Mouse (Mus musculus) forebrain, embryonic 14.5 days (tissue): ENCODE measurements at regions not wholly inside any gene's neighbourhood (a gene's known extent, or its start where the extent isn't known, plus 50 kb on each side); places are given as distances from the start of the nearest gene placed in this dataset.

Experiments
- ATAC-seq: fragments of 200-750 bp; cut with Nextera tagmentation; 2 replicates; pipeline ENCODE4 v1.8.0; 2017; ENCODE audit warnings: mild to moderate bottlenecking, moderate library complexity
- DNase-seq: peaks from one replicate; pipeline ENCODE4 v3.0.0-alpha.2; 2015; ENCODE audit warnings: low spot score
- H3K27ac ChIP-seq: fragments of 300-500 bp; sonication (generic); 2 replicates; pipeline ENCODE4 v1.5.1; 2014; ENCODE audit warnings: low read depth, mild to moderate bottlenecking, control low read depth, low read length, moderate library complexity
- H3K27me3 ChIP-seq: fragments of 300-500 bp; sonication (generic); replicated peaks from 2 replicates; pipeline ENCODE4 v1.6.1; 2014; ENCODE audit warnings: low read length, control low read depth, mixed read lengths; ENCODE audit not compliant: control insufficient read depth, insufficient read depth
- H3K36me3 ChIP-seq: fragments of 300-500 bp; sonication (generic); 2 replicates; pipeline ENCODE4 v1.6.1; 2014; ENCODE audit warnings: low read length, control low read depth; ENCODE audit not compliant: control insufficient read depth, insufficient read depth
- H3K4me1 ChIP-seq: fragments of 300-500 bp; sonication (generic); 2 replicates; pipeline ENCODE4 v1.6.1; 2014; ENCODE audit warnings: antibody characterized with exemption, low read length, control low read depth; ENCODE audit not compliant: control insufficient read depth, insufficient read depth
- H3K4me2 ChIP-seq: fragments of 300-500 bp; sonication (generic); 2 replicates; pipeline ENCODE4 v1.6.1; 2014; ENCODE audit warnings: mild to moderate bottlenecking, control low read depth, low read length
- H3K4me3 ChIP-seq: fragments of 300-500 bp; sonication (generic); 2 replicates; pipeline ENCODE4 v1.5.1; 2014; ENCODE audit warnings: low read depth, low read length, control low read depth
- H3K9ac ChIP-seq: fragments of 300-500 bp; sonication (generic); 2 replicates; pipeline ENCODE4 v1.6.1; 2014; ENCODE audit warnings: mild to moderate bottlenecking, low read length, control low read depth, moderate library complexity
- H3K9me3 ChIP-seq: fragments of 300-500 bp; sonication (generic); replicated peaks from 2 replicates; pipeline ENCODE4 v1.6.1; 2016; ENCODE audit warnings: low read length, control low read depth, mixed read lengths; ENCODE audit not compliant: control insufficient read depth
- WGBS: fragments of 180-500 bp; shearing (Covaris S2); extraction: QIAGEN DNeasy Blood & Tissue Kit; methylation state at CpG from one replicate; pipeline ENCODE4 v1.1.7; 2014; 5-methylcytosine and 5-hydroxymethylcytosine counted together

DNA sequence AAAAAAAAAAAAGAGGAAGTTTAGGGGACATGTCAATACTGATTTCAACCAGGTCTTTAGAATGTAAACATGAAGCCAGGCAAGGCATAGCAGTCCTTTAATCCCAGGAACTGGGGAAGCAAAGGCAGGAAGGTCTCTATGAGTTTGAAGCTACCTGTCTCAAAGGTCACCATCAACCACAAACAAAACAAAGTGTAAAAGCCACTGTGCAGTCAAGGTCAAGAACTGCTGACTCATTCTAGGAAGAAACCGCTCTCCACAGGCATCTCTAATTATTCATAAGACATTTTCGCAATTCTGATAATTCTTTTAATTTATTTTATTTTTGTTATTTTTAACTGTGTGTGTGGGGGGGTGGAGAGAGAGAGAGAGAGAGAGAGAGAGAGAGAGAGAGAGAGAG lies 364.0 kb downstream of the Cntnap4 start:
- no peak overlapping the region for H3K9ac ChIP-seq
- DNase-seq: no peak
- no peak overlapping the region for H3K4me3 ChIP-seq
- ATAC-seq: no peak
- H3K9me3 ChIP-seq: no peaks in the 10 kb centered on the region
- no peaks in the 10 kb centered on the region for H3K27me3 ChIP-seq
- H3K27ac ChIP-seq: no peak overlapping the region
- no peak overlapping the region for H3K4me2 ChIP-seq
- H3K4me1 ChIP-seq: peaks cover 5% of the 10 kb centered on the region; the same call in 1 of the 2 replicates
- no peaks in the 10 kb centered on the region for H3K36me3 ChIP-seq
- 95% methylated on average over 2 of the region's 2 CpGs for WGBS

DNA sequence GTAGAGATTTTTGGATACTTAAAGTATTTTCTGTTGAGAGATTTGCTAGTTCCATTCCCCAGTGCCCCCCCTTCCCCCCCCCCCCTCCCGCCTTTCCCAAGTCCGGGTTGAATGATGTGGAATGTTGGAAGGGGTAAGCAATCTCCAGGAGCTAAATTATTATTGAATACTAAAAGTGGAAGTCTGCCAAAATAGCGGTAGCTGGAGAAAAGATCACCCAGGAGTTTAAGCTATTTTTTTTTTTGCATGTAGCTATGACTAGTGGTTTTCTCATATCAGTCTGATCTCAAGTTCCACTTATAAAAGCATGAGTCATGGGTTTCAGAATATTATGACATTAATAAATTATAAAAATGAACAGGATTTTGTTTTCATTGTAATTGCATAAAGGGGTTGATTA lies 365.6 kb downstream of the Cntnap4 start:
- Histone ChIP-seq H3K27me3 (no peaks in the 10 kb centered on the region), H3K4me2 (no peak overlapping the region), H3K9ac (no peak overlapping the region), H3K27ac (no peak overlapping the region), H3K9me3 (no peaks in the 10 kb centered on the region), H3K4me1 (peaks cover 5% of the 10 kb centered on the region; the same call in 1 of the 2 replicates), H3K4me3 (no peak overlapping the region), H3K36me3 (no peaks in the 10 kb centered on the region)
- peak; percentile 41 for DNase-seq
- no peak for ATAC-seq
- WGBS: 43% methylated on average over 3 of the region's 3 CpGs

DNA sequence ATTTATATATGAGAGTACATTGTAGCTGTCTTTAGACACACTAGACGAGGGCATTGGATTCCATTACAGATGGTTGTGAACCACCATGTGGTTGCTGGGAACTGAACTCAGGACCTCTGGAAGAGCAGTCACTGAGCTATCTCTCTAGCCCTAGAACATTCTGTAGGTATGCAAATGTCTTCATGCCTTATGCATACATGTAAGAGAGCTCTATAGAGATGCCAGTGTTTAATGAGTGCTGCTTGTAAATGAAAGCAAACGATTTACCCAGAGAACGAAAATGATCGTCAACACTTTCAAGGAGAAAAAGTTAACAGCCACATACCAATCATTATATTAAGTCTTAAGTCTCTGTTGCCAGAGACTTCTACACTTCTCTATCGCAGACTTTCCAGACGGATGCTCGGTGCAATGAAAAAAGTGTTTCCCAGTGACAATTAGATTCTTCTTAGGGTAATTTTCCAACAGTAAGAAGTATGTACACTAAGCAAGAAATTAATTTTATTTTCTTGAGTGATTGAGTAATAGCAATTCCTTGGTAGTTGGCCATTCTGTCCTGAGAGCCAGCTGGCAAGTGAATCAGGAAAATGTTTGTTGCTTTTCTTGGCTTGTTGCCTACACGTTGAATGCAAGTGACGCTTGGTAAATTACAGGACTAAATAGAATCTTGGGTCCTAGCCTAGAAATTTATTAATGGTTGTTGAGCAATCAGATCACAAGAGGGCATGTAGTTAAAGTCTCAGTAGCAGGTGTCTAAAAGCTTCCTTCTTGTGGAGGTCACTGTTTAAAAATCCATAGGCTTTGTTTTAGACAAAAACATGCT lies 366.3 kb downstream of the Cntnap4 start:
- ATAC-seq (peak; percentile 78), DNase-seq (peak; percentile 96)
- WGBS: 25% methylated on average over 9 of the region's 9 CpGs
- Histone ChIP-seq H3K4me2 (no peak overlapping the region), H3K27ac (peak overlapping the region; percentile 52; the same call in 1 of the 2 replicates), H3K9me3 (no peaks in the 10 kb centered on the region), H3K9ac (no peak overlapping the region), H3K27me3 (no peaks in the 10 kb centered on the region), H3K4me3 (no peak overlapping the region), H3K36me3 (no peaks in the 10 kb centered on the region), H3K4me1 (peaks cover 8% of the 10 kb centered on the region)

DNA sequence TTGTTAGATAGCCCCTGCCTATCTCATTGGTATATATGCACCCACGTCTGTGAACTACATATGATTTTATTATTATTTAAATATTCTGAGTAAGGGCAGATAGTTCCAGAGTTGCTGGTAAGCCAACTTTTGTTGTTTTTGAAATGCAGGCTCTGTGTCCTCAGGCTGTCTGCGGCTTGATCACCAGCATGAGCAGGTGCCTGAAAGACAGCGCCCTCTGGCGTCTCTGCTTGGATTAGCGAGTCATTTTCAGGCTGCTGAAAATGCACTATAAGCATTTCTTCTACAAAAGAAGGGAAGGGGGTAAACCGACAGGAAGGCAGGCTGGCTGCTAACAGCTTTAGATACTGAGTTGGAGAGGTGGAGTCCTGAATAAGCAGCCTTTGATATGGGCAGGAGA lies 402.6 kb downstream of the Cntnap4 start:
- Histone ChIP-seq H3K9me3 (no peaks in the 10 kb centered on the region), H3K4me3 (no peak overlapping the region), H3K27ac (no peak overlapping the region), H3K9ac (no peak overlapping the region), H3K36me3 (no peaks in the 10 kb centered on the region), H3K4me1 (no peaks in the 10 kb centered on the region), H3K4me2 (no peak overlapping the region), H3K27me3 (no peaks in the 10 kb centered on the region)
- WGBS: 3% methylated on average over 6 of the region's 6 CpGs
- peak; percentile 66 for ATAC-seq
- DNase-seq: peak; percentile 89

DNA sequence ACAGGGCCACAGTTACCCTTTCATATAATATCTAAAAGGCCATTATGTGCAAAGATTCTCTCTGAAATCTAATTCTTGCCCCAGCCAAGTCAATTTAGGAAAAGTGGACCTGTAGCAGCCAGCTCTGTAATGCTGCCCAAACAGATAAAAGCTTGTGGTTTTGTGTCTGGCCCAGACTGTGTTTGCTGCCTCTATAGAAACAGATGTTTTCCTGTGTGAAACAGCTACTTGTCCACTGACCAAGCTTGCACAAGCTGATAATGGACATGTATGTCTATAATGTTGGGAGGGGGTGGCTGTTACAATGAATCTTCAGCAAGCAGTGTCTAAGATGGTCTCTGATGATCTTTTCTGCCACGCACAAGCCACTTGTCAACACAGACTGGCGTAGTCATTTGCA lies 405.9 kb downstream of the Cntnap4 start:
- H3K4me2 ChIP-seq: no peak overlapping the region
- DNase-seq (no peak), ATAC-seq (no peak)
- 74% methylated on average over 2 of the region's 2 CpGs for WGBS
- H3K27ac ChIP-seq: no peak overlapping the region
- no peak overlapping the region for H3K9ac ChIP-seq
- H3K27me3 ChIP-seq: no peaks in the 10 kb centered on the region
- no peaks in the 10 kb centered on the region for H3K36me3 ChIP-seq
- no peaks in the 10 kb centered on the region for H3K4me1 ChIP-seq
- H3K4me3 ChIP-seq: no peak overlapping the region
- H3K9me3 ChIP-seq: no peaks in the 10 kb centered on the region

DNA sequence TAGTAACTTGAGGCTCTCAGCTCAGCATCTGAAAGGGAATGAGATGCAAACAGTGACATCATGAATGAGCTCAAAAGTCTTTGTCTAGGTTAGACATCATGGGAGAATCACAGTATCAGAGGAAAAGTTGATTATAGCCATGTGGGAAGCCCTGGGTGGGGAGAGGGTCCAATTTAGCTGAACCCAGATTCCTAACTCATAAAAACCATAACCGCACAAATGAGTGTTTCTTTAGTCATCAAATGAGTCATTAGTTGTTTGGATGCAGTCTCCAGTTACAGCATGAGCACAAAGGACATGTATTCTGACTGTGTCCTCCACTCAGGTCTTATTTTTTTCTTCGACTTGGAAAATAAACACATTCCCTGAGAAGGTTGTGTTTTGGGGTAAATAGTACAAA lies 406.5 kb downstream of the Cntnap4 start:
- Histone ChIP-seq H3K4me1 (no peaks in the 10 kb centered on the region), H3K4me2 (no peak overlapping the region), H3K4me3 (no peak overlapping the region), H3K27me3 (no peaks in the 10 kb centered on the region), H3K9ac (no peak overlapping the region), H3K9me3 (no peaks in the 10 kb centered on the region), H3K27ac (no peak overlapping the region), H3K36me3 (no peaks in the 10 kb centered on the region)
- no peak for ATAC-seq
- 87% methylated on average over 2 of the region's 2 CpGs for WGBS
- DNase-seq: no peak

DNA sequence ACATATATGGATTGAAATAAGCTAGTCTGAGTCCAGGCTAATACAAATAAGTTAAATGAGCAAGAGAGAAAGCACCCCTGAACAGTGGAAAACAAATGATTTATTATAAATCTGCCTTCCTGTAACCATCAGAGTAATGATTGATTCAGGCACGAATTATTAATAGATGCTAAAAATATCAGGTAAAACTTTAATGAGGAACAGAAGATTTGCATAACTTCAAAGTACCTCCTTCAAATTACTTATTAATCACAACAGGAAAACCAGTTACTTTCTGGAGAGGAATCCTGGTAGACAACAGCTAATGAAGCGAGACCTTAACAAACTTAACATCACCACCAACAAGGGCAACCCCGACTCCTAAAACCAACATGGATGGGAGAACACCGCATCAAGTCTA lies 423.9 kb downstream of the Cntnap4 start:
- H3K4me2 ChIP-seq: no peak overlapping the region
- ATAC-seq: no peak

DNA sequence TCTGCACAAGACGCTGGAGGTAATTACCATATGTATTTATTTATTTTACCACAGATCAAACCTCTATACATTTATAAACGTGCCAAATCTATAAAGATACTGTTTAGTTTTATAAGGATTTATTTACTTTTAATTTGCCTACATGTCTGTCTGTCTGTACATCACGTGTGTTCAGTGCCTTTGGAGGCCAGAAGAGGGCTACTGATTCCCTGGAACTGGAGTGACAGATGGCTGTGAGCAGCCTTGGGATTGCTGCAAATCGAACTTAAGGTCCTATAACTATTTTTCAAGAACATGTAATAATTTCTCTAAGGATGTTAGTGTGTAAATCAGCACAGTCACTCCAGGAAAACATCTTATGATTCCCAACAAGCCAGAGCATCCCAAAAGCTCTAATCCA lies 437.5 kb downstream of the Cntnap4 start:
- H3K27me3 ChIP-seq: no peaks in the 10 kb centered on the region
- H3K27ac ChIP-seq: no peak overlapping the region
- H3K9ac ChIP-seq: no peak overlapping the region
- H3K4me1 ChIP-seq: no peaks in the 10 kb centered on the region
- no peaks in the 10 kb centered on the region for H3K9me3 ChIP-seq
- DNase-seq (no peak), ATAC-seq (no peak)
- no peak overlapping the region for H3K4me2 ChIP-seq
- 72% methylated on average over 4 of the region's 4 CpGs for WGBS
- H3K36me3 ChIP-seq: no peaks in the 10 kb centered on the region
- H3K4me3 ChIP-seq: no peak overlapping the region

More for the DNA sequence above, 423.9 kb downstream of the Cntnap4 start:
- Histone ChIP-seq H3K36me3 (no peaks in the 10 kb centered on the region), H3K9ac (no peak overlapping the region), H3K27ac (no peak overlapping the region), H3K27me3 (no peaks in the 10 kb centered on the region), H3K4me3 (no peak overlapping the region), H3K4me1 (no peaks in the 10 kb centered on the region), H3K9me3 (no peaks in the 10 kb centered on the region)
- WGBS: 87% methylated on average over 4 of the region's 4 CpGs
- no peak for DNase-seq

DNA sequence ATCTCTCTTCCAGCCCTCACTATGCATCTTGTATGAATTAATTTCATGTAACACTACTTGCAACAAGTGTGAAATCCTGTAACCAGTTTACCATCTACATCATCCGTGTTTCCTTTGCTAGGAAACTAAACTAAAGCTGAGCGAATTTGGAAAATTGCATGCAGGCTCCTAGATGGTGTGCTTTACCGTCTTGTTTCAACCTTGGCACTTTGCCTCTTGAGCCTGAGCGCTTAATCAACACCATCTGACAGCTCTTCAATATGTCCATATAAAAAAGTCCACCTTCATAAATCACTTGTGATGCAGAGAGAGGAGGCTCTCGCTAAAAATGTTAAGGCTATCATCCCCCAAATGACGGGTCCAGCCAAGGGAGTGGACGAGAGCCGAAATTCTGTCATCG lies 459.0 kb downstream of the Cntnap4 start:
- Histone ChIP-seq H3K4me3 (no peak overlapping the region), H3K4me1 (no peaks in the 10 kb centered on the region), H3K27me3 (no peaks in the 10 kb centered on the region), H3K27ac (no peak overlapping the region), H3K4me2 (no peak overlapping the region), H3K9me3 (no peaks in the 10 kb centered on the region), H3K36me3 (no peaks in the 10 kb centered on the region), H3K9ac (no peak overlapping the region)
- peak; percentile 6 for DNase-seq
- WGBS: 88% methylated on average over 9 of the region's 9 CpGs
- no peak for ATAC-seq
